Mouse (Mus musculus) heart, postnatal 0 days (tissue): Measurements from ENCODE around the gene Arhgap15.

Experiments used
- CTCF ChIP-seq: IDR thresholded peaks from 2 replicates; pipeline ENCODE4 v1.5.1; 2016; ENCODE audit warnings: antibody characterized with exemption, control low read depth, low read depth
- EP300 ChIP-seq: IDR thresholded peaks from 2 replicates; pipeline ENCODE4 v1.6.1; 2016; ENCODE audit warnings: antibody characterized with exemption, low read depth

GRCm38 (mm10) chr2:44255343-44255742 lies 506.7 kb downstream of the Arhgap15 start:
- TF ChIP-seq CTCF = no peak
- no peak for TF ChIP-seq EP300
